Mouse (Mus musculus): ENCODE measurements around the gene 1700088E04Rik. TPM values are rescaled to one million over a fixed set of nuclear protein-coding genes. Genes with fewer than 3 reads are reported as not detected.

The 1700088E04Rik gene
- polyA plus RNA-seq, 2 experiments, result 0.46 to 0.93 TPM

DNA sequence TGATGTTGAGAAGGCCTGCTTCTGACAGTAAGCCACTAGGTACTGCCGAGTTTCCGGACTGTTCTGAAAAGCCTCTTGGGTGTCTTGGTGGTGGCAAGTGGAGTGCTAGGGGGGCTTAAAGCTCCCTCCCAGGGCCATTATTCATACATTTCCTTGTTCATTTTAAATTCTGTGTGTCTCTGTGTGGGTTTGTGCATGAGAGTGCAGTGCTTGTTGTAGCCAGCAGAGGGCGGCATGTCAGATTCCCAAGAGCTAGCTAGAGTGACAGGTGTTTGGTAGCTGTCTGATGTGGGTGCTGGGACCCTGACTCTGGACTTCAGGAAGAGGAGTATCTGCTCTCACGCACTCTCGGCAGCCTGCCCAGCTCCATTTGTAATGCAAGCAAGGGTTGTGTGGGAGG, 12.8 kb downstream of the 1700088E04Rik start:
- no peak for ATAC-seq (ENCODE audit: insufficient read depth)
- H3K4me3 ChIP-seq (ENCODE audit: insufficient read depth in 1 of 2, low read depth in 2 of 2, low read length in 2 of 2), result no peak overlapping the region
- no peaks in the 10 kb centered on the region for H3K9me3 ChIP-seq (ENCODE audit: control insufficient read depth, low read length)
- H3K9ac ChIP-seq (replicated peaks), result no peak overlapping the region
- H3K27me3 ChIP-seq (ENCODE audit: control insufficient read depth, insufficient read depth, low read length), result no peaks in the 10 kb centered on the region
- no peaks in the 10 kb centered on the region for H3K4me1 ChIP-seq (replicated peaks; ENCODE audit: control insufficient read depth in 2 of 2, insufficient read depth in 2 of 2, low read length in 1 of 2)
- no peak for DNase-seq (ENCODE audit: low read depth in 3 of 3, low spot score in 3 of 3)
- TF ChIP-seq CTCF (IDR thresholded peaks at IDR 0.05; ENCODE audit: low read depth) (peak; percentile 77), EP300 (IDR thresholded peaks at IDR 0.05; ENCODE audit: low read depth) (no peak)
- H3K36me3 ChIP-seq (replicated peaks; ENCODE audit: control insufficient read depth, insufficient read depth, low read depth), result no peaks in the 10 kb centered on the region
- WGBS (ENCODE audit: insufficient replicate concordance), result 80% methylated on average over 5 of the region's 5 CpGs
- no peak overlapping the region for H3K4me2 ChIP-seq (ENCODE audit: low read depth)
- H3K27ac ChIP-seq, result no peak overlapping the region

DNA sequence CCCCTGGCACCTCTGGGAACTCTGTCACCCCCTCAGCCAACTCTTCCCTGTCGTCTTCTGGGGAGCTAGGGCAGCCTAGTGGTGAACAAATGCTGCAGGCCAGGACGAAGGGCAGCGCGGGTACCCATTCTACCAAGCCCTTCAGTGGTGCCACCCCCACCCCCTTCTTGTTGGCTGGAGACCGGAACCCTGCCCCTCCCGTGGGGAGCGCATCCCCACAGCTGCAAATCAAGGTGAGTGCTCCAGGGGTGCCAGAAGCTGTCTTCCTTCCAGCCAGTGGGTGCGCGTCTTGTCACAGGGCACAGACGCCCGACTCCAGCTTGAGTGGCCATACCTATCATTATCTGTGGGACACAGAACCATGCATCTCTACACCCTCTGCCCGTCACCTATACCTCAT, 14.0 kb downstream of the 1700088E04Rik start:
- Histone ChIP-seq H3K27ac (no peak overlapping the region), H3K4me1 (replicated peaks; ENCODE audit: control insufficient read depth in 2 of 2, insufficient read depth in 2 of 2, low read length in 1 of 2) (no peaks in the 10 kb centered on the region), H3K4me2 (ENCODE audit: low read depth) (no peak overlapping the region), H3K9ac (replicated peaks) (no peak overlapping the region), H3K4me3 (ENCODE audit: insufficient read depth in 1 of 2, low read depth in 2 of 2, low read length in 2 of 2) (no peak overlapping the region), H3K9me3 (ENCODE audit: control insufficient read depth, low read length) (no peaks in the 10 kb centered on the region), H3K27me3 (ENCODE audit: control insufficient read depth, insufficient read depth, low read length) (no peaks in the 10 kb centered on the region), H3K36me3 (replicated peaks; ENCODE audit: control insufficient read depth, insufficient read depth, low read depth) (no peaks in the 10 kb centered on the region)
- WGBS (ENCODE audit: insufficient replicate concordance), result 79% methylated on average over 12 of the region's 12 CpGs
- DNase-seq (ENCODE audit: low read depth in 3 of 3, low spot score in 3 of 3) (no peak), ATAC-seq (ENCODE audit: insufficient read depth) (no peak)
- TF ChIP-seq EP300 (IDR thresholded peaks at IDR 0.05; ENCODE audit: low read depth) (no peak), CTCF (IDR thresholded peaks at IDR 0.05; ENCODE audit: low read depth) (no peak)

DNA sequence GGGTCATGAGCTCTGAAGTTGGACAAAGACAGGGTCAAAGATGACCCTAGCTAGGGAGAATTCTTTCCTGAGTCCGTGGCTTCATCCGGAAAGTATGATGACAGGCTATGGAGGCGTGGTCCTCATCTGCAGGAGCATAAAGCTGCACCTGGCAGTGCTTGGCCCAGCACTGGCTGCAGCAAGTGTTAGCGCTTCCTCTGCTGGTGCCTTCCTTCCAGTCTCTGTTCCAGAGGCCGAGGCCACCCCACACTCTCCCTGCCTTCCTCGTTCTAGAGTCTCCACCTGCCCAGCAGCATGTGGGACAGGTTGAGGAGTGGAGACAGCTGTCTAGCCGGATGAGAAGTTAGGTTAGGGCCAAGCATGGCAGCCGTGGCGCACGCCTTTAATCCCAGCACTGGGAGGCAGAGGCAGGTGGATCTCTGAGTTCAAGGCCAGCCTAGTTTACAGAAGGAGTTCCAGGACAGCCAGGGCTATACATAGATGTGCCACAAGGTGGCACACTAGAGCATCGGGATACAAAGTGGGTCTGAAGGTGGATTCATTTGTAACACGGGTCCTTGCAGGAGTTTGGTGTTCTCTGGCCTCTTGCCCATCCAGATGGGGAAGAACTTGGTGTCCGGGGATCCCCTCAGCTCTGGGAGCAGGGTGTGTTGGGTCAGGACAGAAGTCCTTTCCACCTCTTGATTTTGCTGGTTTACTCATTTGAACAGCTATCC, 14.7 kb downstream of the 1700088E04Rik start:
- no peak overlapping the region for H3K27ac ChIP-seq
- no peak for DNase-seq (ENCODE audit: low read depth in 3 of 3, low spot score in 3 of 3)
- H3K27me3 ChIP-seq (ENCODE audit: control insufficient read depth, insufficient read depth, low read length), result no peaks in the 10 kb centered on the region
- H3K4me1 ChIP-seq (replicated peaks; ENCODE audit: control insufficient read depth in 2 of 2, insufficient read depth in 2 of 2, low read length in 1 of 2), result no peaks in the 10 kb centered on the region
- WGBS (ENCODE audit: insufficient replicate concordance), result 64% methylated on average over 13 of the region's 13 CpGs
- no peak for ATAC-seq (ENCODE audit: insufficient read depth)
- no peak overlapping the region for H3K4me2 ChIP-seq (ENCODE audit: low read depth)
- H3K4me3 ChIP-seq (ENCODE audit: insufficient read depth in 1 of 2, low read depth in 2 of 2, low read length in 2 of 2), result no peak overlapping the region
- no peaks in the 10 kb centered on the region for H3K36me3 ChIP-seq (replicated peaks; ENCODE audit: control insufficient read depth, insufficient read depth, low read depth)
- H3K9me3 ChIP-seq (ENCODE audit: control insufficient read depth, low read length), result no peaks in the 10 kb centered on the region
- TF ChIP-seq CTCF (IDR thresholded peaks at IDR 0.05; ENCODE audit: low read depth) (peak; percentile 88), EP300 (IDR thresholded peaks at IDR 0.05; ENCODE audit: low read depth) (no peak)
- H3K9ac ChIP-seq (replicated peaks), result no peak overlapping the region

DNA sequence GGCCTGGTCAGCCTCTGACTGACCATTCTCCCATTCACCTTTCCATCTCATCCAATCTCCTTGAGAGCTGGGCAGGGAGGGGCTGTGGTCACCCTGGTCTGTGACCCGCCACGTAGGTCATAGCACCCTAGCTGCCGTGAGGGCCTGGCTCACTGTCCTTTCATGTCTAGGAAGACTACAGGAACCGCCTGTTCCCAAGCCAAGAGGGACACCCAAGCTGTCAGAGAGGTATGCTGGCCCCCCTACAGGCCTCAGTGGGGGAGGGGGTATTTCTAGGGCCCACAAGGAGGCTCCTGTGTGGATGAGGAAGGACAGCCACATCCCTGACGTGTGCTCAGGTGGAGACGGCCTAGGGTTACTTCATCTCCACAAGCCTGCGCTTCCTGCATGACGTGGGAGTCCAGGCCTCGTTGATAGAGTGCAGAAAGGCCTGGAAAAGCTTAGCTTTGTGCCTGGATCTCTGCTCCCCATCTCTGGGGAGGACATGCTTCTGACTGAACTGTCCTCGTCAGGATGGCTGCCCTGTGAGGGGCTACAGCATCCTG, 16.6 kb downstream of the 1700088E04Rik start:
- H3K27me3 ChIP-seq (ENCODE audit: control insufficient read depth, insufficient read depth, low read length), result no peaks in the 10 kb centered on the region
- H3K9me3 ChIP-seq (ENCODE audit: control insufficient read depth, low read length), result no peaks in the 10 kb centered on the region
- TF ChIP-seq EP300 (IDR thresholded peaks at IDR 0.05; ENCODE audit: low read depth) (no peak), CTCF (IDR thresholded peaks at IDR 0.05; ENCODE audit: low read depth) (no peak)
- WGBS (ENCODE audit: insufficient replicate concordance), result 67% methylated on average over 10 of the region's 10 CpGs
- H3K9ac ChIP-seq (replicated peaks), result no peak overlapping the region
- ATAC-seq (ENCODE audit: insufficient read depth) (no peak), DNase-seq (ENCODE audit: low read depth in 3 of 3, low spot score in 3 of 3) (no peak)
- no peaks in the 10 kb centered on the region for H3K36me3 ChIP-seq (replicated peaks; ENCODE audit: control insufficient read depth, insufficient read depth, low read depth)
- H3K4me2 ChIP-seq (ENCODE audit: low read depth), result no peak overlapping the region
- H3K4me3 ChIP-seq (ENCODE audit: insufficient read depth in 1 of 2, low read depth in 2 of 2, low read length in 2 of 2), result no peak overlapping the region
- H3K27ac ChIP-seq, result no peak overlapping the region
- H3K4me1 ChIP-seq (replicated peaks; ENCODE audit: control insufficient read depth in 2 of 2, insufficient read depth in 2 of 2, low read length in 1 of 2), result no peaks in the 10 kb centered on the region

DNA sequence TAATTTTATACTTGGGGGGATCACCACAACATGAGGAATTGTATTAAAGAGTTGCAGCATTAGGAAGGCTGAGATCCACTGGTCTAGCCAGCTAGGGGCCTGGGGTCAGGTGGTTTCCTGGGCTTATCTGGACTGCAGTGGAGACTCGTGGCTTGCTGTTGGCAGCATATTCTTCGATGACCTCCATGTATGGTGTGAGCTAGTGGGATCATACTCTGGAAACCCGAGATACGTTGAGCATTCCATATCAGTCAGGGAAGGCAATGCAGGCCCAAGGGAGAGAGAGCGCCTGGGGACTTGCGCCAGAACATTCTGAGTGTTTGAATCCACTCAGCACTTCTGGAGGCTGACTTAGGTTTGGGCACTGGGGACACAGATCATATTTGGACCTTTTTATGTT, 17.3 kb downstream of the 1700088E04Rik start:
- 62% methylated on average over 6 of the region's 6 CpGs for WGBS (ENCODE audit: insufficient replicate concordance)
- H3K9ac ChIP-seq (replicated peaks), result no peak overlapping the region
- H3K4me2 ChIP-seq (ENCODE audit: low read depth), result no peak overlapping the region
- ATAC-seq (ENCODE audit: insufficient read depth) (no peak), DNase-seq (ENCODE audit: low read depth in 3 of 3, low spot score in 3 of 3) (no peak)
- H3K27me3 ChIP-seq (ENCODE audit: control insufficient read depth, insufficient read depth, low read length), result no peaks in the 10 kb centered on the region
- H3K27ac ChIP-seq, result no peak overlapping the region
- H3K36me3 ChIP-seq (replicated peaks; ENCODE audit: control insufficient read depth, insufficient read depth, low read depth), result no peaks in the 10 kb centered on the region
- no peaks in the 10 kb centered on the region for H3K4me1 ChIP-seq (replicated peaks; ENCODE audit: control insufficient read depth in 2 of 2, insufficient read depth in 2 of 2, low read length in 1 of 2)
- H3K9me3 ChIP-seq (ENCODE audit: control insufficient read depth, low read length), result no peaks in the 10 kb centered on the region
- no peak overlapping the region for H3K4me3 ChIP-seq (ENCODE audit: insufficient read depth in 1 of 2, low read depth in 2 of 2, low read length in 2 of 2)
- TF ChIP-seq CTCF (IDR thresholded peaks at IDR 0.05; ENCODE audit: low read depth) (no peak), EP300 (IDR thresholded peaks at IDR 0.05; ENCODE audit: low read depth) (no peak)
